Mouse (Mus musculus) stomach, embryonic 15.5 days (tissue): Measurements from ENCODE around the gene Huwe1. TPM values are rescaled to one million over a fixed set of nuclear protein-coding genes. Genes with fewer than 3 reads are reported as not detected.

Experiments
- microRNA counts: library from miRNA; unstranded; fragments of <30 nt; microRNA quantifications from one replicate; lab custom pipeline; 2016
- microRNA-seq: library from miRNA; unstranded; fragments of <30 nt; microRNA quantifications from one replicate; pipeline ENCODE4, GENCODE M21; 2016
- polyA plus RNA-seq: library from polyadenylated mRNA; unstranded; fragments of >200 nt; fragmentation: Nextera tagmentation; extraction: Ambion mirVana; gene quantifications from 2 replicates; pipeline ENCODE4 v1.2.1, GENCODE M21; 2015

Gene Huwe1
- polyA plus RNA-seq, 1 experiment from 2014 or later = 40.7 TPM

MicroRNAs within 50 kb of the gene (microRNA counts, 519-probe panel; counts per million panel counts)
- 3,061 counts per million, percentile 78 among the panel's probes with 10 or more counts for microRNA mmu-miR-98 (lab: Ali Mortazavi, UCI)

Small RNAs within 50 kb of the gene (microRNA-seq; reads per million reads assigned to microRNA genes)
- not detected for gene Mir3113
- 10,457 reads per million, percentile 95 among the genes with 10 or more reads in this experiment for gene Mir98
- gene Mirlet7f-2 = 3,644 reads per million, percentile 87 among the genes with 10 or more reads in this experiment

Other genes starting within 250 kb of the Huwe1 start
- 180 and 208 TPM in 2 replicates for gene Hsd17b10, start 201.0 kb downstream of the Huwe1 start, polyA plus RNA-seq
- 2.5 and 2.8 TPM in 2 replicates for gene Ribc1, start 215.5 kb downstream of the Huwe1 start, polyA plus RNA-seq
- 92.1 and 102 TPM in 2 replicates for gene Smc1a, start 215.6 kb downstream of the Huwe1 start, polyA plus RNA-seq